Mouse (Mus musculus): ENCODE results near the gene Fam118b. TPM values are rescaled to one million over a fixed set of nuclear protein-coding genes. Genes with fewer than 3 reads are reported as not detected.

The Fam118b gene
- polyA plus RNA-seq, 1 experiment from 2014 or later: 38.5 TPM

DNA sequence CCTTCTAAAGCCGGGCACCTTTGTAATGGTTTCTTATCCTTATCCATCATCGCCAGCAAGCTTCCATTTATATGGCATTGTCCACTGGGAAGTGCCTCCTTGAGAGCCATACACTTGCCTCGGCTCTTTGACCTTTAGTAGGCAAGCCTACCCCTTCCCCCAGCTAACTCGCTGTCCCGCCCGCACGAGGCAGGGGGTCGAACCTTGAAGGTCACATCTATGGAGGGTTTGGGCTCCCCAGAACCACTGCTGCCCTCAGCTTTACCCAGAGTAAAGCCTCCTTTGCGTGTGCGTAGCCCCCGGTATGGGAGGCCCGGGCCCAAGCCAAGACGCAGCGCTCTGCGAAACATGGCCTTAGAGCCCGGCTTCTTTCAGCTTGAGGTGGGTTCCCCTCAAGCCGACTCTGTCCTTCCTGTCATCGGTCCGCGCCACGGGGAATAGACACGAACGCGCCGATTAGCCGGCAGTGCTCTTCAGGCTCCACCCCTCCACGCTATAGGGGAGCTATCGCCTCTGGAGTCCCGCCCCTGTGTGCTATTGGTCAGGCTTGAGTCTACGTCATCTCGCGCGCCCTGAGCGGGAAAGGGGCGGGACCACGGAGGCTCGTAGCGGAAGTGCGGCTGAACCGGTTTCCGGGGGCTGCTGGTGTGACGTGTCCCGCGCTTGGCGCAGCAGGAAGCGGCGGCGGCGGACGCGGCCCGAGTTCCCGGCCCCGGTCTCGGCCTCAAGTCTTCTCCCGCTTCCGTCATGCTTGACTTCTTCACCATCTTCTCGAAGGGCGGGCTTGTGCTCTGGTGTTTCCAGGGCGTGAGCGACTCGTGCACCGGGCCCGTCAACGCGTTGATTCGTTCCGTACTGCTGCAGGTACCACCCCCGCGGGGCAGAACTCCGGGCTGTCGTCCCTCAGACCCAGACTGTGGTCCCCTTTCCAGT lies 56.8 kb downstream of the Fam118b start, which contains the start of gene Foxred1:
TSS of gene Foxred1 (minus strand) at position 514 of the 933 bp plus-strand sequence.
- Histone ChIP-seq H3K4me1 (ENCODE audit: control insufficient read depth, insufficient read depth, low read length) (peaks cover 6% of the 10 kb centered on the region), H3K27ac (ENCODE audit: low read depth, low read length) (peak within 1 kb of the TSS; percentile 80), H3K36me3 (ENCODE audit: control insufficient read depth, insufficient read depth, low read length) (peaks cover 64% of the 10 kb centered on the region), H3K9ac (ENCODE audit: low read depth, low read length) (peak within 1 kb of the TSS; percentile 74), H3K9me3 (ENCODE audit: control insufficient read depth, low read length) (no peaks in the 10 kb centered on the region), H3K27me3 (ENCODE audit: control insufficient read depth, insufficient read depth, low read length) (no peaks in the 10 kb centered on the region), H3K4me3 (ENCODE audit: low read length) (peak within 1 kb of the TSS; percentile 73), H3K4me2 (replicated peaks; ENCODE audit: low read depth, low read length) (peak within 1 kb of the TSS; percentile 88)
- peak; percentile 100 for ATAC-seq (ENCODE audit: low FRiP score, low TSS enrichment)
- WGBS: 1% methylated on average over 72 of the region's 72 CpGs

DNA sequence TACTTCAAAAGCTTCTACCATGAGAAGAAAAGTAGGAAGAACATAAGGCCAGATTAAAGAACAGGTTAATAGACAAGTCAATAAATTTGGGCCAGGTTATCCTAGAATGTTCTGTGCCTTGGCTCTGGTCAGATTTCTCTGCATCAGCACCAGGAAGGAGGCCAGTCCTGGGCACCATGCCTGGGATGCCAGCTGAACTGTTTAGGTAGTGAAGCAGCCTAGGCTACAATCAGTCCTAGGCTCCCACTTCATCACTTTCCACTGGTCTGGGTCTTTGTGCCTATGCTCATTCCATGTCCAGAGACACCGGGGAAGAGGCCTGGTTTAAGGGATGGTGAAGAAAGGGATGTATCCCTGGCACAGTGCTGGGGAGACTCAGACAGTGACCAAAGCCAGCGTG lies 63.2 kb downstream of the Fam118b start:
- no peak overlapping the region for H3K4me3 ChIP-seq (ENCODE audit: low read length)
- peaks cover 6% of the 10 kb centered on the region for H3K4me1 ChIP-seq (ENCODE audit: control insufficient read depth, insufficient read depth, low read length)
- H3K27me3 ChIP-seq (ENCODE audit: control insufficient read depth, insufficient read depth, low read length): no peaks in the 10 kb centered on the region
- WGBS: 93% methylated on average over 2 of the region's 2 CpGs
- H3K36me3 ChIP-seq (ENCODE audit: control insufficient read depth, insufficient read depth, low read length): peaks cover 47% of the 10 kb centered on the region
- no peak overlapping the region for H3K4me2 ChIP-seq (replicated peaks; ENCODE audit: low read depth, low read length)
- H3K27ac ChIP-seq (ENCODE audit: low read depth, low read length): no peak overlapping the region
- ATAC-seq (ENCODE audit: low FRiP score, low TSS enrichment): no peak
- no peak overlapping the region for H3K9ac ChIP-seq (ENCODE audit: low read depth, low read length)
- no peaks in the 10 kb centered on the region for H3K9me3 ChIP-seq (ENCODE audit: control insufficient read depth, low read length)

DNA sequence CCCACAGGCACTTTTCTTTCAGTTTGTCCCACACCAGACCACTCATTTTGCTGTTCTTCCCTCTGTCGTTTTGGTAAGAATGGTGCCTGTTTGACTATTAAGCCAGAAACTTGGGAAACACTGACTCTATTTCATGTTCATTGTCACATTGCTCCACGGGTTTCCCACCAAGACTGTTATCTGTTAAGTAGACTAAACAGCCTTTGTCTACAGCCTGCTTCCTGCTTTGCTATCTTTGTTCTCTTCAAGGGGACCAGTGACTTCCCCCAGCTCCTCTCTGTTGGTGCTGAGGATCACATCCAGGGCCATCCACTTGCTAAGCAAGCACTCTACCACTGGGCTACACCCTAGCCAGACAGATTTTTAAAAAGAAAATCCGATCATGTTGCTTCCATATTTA lies 64.1 kb downstream of the Fam118b start:
- Histone ChIP-seq H3K4me1 (ENCODE audit: control insufficient read depth, insufficient read depth, low read length) (peaks cover 8% of the 10 kb centered on the region), H3K4me2 (replicated peaks; ENCODE audit: low read depth, low read length) (no peak overlapping the region), H3K27ac (ENCODE audit: low read depth, low read length) (no peak overlapping the region), H3K9me3 (ENCODE audit: control insufficient read depth, low read length) (no peaks in the 10 kb centered on the region), H3K36me3 (ENCODE audit: control insufficient read depth, insufficient read depth, low read length) (peaks cover 41% of the 10 kb centered on the region), H3K27me3 (ENCODE audit: control insufficient read depth, insufficient read depth, low read length) (no peaks in the 10 kb centered on the region), H3K9ac (ENCODE audit: low read depth, low read length) (no peak overlapping the region), H3K4me3 (ENCODE audit: low read length) (no peak overlapping the region)
- ATAC-seq (ENCODE audit: low FRiP score, low TSS enrichment): no peak
- 58% methylated on average over 3 of the region's 3 CpGs for WGBS

DNA sequence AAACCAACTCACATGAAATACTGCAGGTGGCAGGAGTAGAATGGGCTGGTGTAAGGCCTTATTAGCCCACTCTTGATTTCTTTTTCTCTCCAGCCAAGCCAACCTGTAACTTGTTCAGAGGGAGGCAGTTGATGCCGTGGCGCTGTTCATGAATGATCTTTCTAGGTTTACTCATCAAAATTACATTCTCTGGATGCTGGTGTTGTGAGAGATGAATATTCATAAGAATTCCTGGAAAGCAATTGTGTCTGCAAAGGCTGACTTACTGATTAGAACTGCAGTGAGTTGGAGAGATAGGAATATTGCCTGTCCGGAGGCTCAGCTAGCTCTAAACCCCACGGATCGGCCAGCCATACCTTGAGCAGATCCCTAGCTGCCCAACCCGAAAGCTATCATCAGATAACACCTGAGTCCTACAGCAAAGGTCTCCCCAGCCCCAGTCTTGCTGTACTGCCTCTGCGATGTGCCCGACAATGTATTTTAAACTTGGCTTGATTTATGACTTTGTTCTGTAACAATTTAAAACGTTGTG lies 67.0 kb downstream of the Fam118b start:
- no peak for ATAC-seq (ENCODE audit: low FRiP score, low TSS enrichment)
- Histone ChIP-seq H3K4me1 (ENCODE audit: control insufficient read depth, insufficient read depth, low read length) (peaks cover 8% of the 10 kb centered on the region), H3K27ac (ENCODE audit: low read depth, low read length) (no peak overlapping the region), H3K27me3 (ENCODE audit: control insufficient read depth, insufficient read depth, low read length) (no peaks in the 10 kb centered on the region), H3K4me3 (ENCODE audit: low read length) (peak overlapping the region; percentile 62), H3K4me2 (replicated peaks; ENCODE audit: low read depth, low read length) (peak overlapping the region; percentile 81), H3K9ac (ENCODE audit: low read depth, low read length) (no peak overlapping the region), H3K36me3 (ENCODE audit: control insufficient read depth, insufficient read depth, low read length) (peaks cover 14% of the 10 kb centered on the region), H3K9me3 (ENCODE audit: control insufficient read depth, low read length) (no peaks in the 10 kb centered on the region)
- WGBS: 48% methylated on average over 9 of the region's 9 CpGs

DNA sequence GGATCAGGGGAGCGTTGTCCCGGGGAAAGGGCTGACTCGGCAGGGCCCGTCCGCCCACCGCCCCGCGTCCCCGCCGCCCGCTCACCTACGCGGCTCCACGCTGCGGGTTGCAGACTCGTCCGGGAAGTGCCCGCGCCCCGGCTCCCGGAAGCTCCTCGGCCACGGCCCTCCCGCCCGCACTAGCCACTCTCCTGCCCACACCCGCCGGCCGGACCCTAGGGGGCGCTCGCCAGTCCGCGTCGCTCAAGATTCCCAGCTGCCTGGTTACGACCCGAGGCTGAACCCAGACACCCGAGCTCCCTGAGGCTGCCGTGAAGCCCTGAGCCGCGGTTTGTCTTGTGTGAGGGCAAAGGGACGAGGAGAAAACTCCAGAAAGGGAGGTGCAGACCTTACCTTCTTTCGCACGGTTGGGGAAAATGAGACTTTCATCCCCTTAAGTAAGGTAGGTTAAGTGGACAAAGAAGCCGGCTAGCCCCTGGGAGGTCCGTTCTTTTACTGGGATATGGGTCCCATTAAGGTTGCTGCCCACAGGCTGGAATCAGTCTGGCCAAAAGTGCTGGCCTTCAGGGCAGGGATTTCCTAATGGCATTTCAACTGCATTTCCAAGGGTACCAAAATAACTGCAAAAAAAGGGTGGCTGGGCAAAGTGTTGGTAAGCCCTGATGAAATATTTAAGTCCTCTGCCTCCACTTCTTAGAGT lies 67.7 kb downstream of the Fam118b start, which contains the start of the genes Srpr and Tirap:
TSS of gene Srpr (plus strand) at position 404 of the 700 bp plus-strand sequence.
TSS of gene Tirap (minus strand) at position 520 of the 700 bp plus-strand sequence.
- peaks cover 8% of the 10 kb centered on the region for H3K4me1 ChIP-seq (ENCODE audit: control insufficient read depth, insufficient read depth, low read length)
- H3K36me3 ChIP-seq (ENCODE audit: control insufficient read depth, insufficient read depth, low read length): peaks cover 7% of the 10 kb centered on the region
- peak within 1 kb of the TSS; percentile 78 for H3K9ac ChIP-seq (ENCODE audit: low read depth, low read length)
- peak within 1 kb of the TSS; percentile 30; the same call in 1 of the 2 replicates for H3K27ac ChIP-seq (ENCODE audit: low read depth, low read length)
- H3K4me2 ChIP-seq (replicated peaks; ENCODE audit: low read depth, low read length): peak within 1 kb of the TSS; percentile 81
- H3K9me3 ChIP-seq (ENCODE audit: control insufficient read depth, low read length): no peaks in the 10 kb centered on the region
- H3K27me3 ChIP-seq (ENCODE audit: control insufficient read depth, insufficient read depth, low read length): no peaks in the 10 kb centered on the region
- under 1% methylated on average over 40 of the region's 44 CpGs for WGBS
- ATAC-seq (ENCODE audit: low FRiP score, low TSS enrichment): peak; percentile 96
- H3K4me3 ChIP-seq (ENCODE audit: low read length): peak within 1 kb of the TSS; percentile 62

DNA sequence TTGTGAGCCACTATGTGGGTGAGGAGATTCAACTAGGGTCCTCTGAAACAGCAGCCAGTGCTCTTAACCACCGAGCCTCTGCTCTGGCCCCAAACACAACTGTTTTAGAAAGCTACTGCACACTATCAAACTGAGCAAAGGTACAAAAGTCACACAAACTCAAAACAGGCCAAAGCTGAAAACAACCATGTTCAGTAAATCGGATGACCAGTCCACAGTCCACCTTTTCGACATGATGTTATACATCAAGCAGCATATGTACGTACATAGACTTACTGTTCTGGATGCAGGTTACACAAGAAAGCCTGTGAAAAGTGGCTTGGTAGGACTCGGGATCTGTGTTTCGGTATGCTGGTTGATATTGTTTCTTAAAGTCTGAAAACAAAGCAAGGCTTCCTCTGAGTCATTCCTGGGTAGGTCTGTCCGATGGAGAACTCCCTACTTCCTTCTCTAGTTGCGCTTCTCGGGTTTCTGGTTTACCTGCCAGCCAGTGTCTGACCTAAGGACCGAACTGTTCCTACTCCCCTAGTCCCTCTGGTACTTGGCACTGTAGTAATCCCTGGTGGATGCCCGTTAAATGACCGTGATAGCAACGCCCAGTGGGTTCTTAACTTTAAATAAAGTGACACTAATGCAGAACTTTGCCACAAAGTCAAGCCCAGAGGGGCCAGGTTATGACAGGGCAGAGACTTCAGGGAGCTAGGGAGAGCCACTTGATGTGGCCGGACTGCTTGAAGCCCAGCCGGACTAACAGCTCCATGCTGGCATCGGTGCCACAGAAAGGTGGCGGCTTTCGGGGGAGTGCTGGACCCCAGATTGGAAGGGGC lies 68.4 kb downstream of the Fam118b start:
- Histone ChIP-seq H3K27me3 (ENCODE audit: control insufficient read depth, insufficient read depth, low read length) (no peaks in the 10 kb centered on the region), H3K4me3 (ENCODE audit: low read length) (peak overlapping the region; percentile 62), H3K4me2 (replicated peaks; ENCODE audit: low read depth, low read length) (peak overlapping the region; percentile 81), H3K27ac (ENCODE audit: low read depth, low read length) (0 out of 2 replicates have a peak overlapping the region, but pooled peaks have one; percentile 30), H3K9me3 (ENCODE audit: control insufficient read depth, low read length) (no peaks in the 10 kb centered on the region), H3K4me1 (ENCODE audit: control insufficient read depth, insufficient read depth, low read length) (peaks cover 8% of the 10 kb centered on the region), H3K36me3 (ENCODE audit: control insufficient read depth, insufficient read depth, low read length) (no peaks in the 10 kb centered on the region), H3K9ac (ENCODE audit: low read depth, low read length) (peak overlapping the region; percentile 78)
- WGBS: 22% methylated on average over 18 of the region's 18 CpGs
- peak; percentile 69 for ATAC-seq (ENCODE audit: low FRiP score, low TSS enrichment)

DNA sequence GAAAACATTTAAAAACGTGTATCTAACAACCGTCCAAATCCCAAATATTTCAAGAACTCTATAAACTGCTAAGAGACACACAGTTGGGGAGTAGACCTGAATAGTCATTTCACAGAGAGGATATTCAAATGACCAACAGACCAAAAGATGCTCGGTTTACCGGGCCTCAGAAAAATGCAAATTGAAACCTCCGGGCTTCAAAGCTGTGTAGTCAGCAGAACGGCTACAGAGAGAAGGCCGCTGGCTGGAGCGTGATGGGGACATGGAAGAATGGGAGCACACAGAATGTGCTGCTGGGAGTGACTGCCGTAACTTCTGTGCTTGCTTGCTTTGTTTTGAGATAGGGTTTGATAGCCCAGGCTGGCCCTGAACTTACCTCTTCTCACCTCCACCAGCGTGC lies 69.3 kb downstream of the Fam118b start:
- ATAC-seq (ENCODE audit: low FRiP score, low TSS enrichment): no peak
- 67% methylated on average over 10 of the region's 10 CpGs for WGBS
- Histone ChIP-seq H3K36me3 (ENCODE audit: control insufficient read depth, insufficient read depth, low read length) (no peaks in the 10 kb centered on the region), H3K4me2 (replicated peaks; ENCODE audit: low read depth, low read length) (no peak overlapping the region), H3K9me3 (ENCODE audit: control insufficient read depth, low read length) (no peaks in the 10 kb centered on the region), H3K4me1 (ENCODE audit: control insufficient read depth, insufficient read depth, low read length) (peaks cover 8% of the 10 kb centered on the region), H3K27me3 (ENCODE audit: control insufficient read depth, insufficient read depth, low read length) (no peaks in the 10 kb centered on the region), H3K4me3 (ENCODE audit: low read length) (no peak overlapping the region), H3K27ac (ENCODE audit: low read depth, low read length) (no peak overlapping the region), H3K9ac (ENCODE audit: low read depth, low read length) (no peak overlapping the region)

DNA sequence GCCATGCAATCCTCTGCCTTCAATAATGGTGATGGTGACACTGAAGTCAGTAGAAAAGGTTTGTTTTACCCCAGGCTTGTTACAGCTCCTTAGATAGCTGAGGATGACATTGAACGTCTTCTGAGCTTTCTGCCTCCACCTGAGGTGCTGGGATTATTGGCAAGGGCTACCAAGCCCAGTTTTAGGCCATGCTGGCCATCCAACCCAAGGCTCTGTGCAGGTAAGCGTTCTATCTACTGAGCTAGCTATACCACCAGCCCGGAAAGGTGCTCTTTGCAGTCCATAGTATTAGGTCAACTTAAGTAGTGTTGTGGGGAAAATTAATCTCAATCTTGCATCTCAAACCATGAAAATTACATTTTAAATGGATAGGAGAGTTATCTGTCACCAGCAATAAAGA lies 70.0 kb downstream of the Fam118b start:
- H3K9ac ChIP-seq (ENCODE audit: low read depth, low read length): no peak overlapping the region
- H3K36me3 ChIP-seq (ENCODE audit: control insufficient read depth, insufficient read depth, low read length): no peaks in the 10 kb centered on the region
- H3K9me3 ChIP-seq (ENCODE audit: control insufficient read depth, low read length): no peaks in the 10 kb centered on the region
- WGBS: 89% methylated on average over 3 of the region's 3 CpGs
- no peak overlapping the region for H3K4me3 ChIP-seq (ENCODE audit: low read length)
- H3K4me1 ChIP-seq (ENCODE audit: control insufficient read depth, insufficient read depth, low read length): peaks cover 8% of the 10 kb centered on the region
- H3K27ac ChIP-seq (ENCODE audit: low read depth, low read length): no peak overlapping the region
- no peak for ATAC-seq (ENCODE audit: low FRiP score, low TSS enrichment)
- no peak overlapping the region for H3K4me2 ChIP-seq (replicated peaks; ENCODE audit: low read depth, low read length)
- no peaks in the 10 kb centered on the region for H3K27me3 ChIP-seq (ENCODE audit: control insufficient read depth, insufficient read depth, low read length)

All from kidney, embryonic 14.5 days (tissue).